Mouse (Mus musculus) adrenal gland, adult 18-20 months (tissue): ENCODE results near the gene Best1. TPM values are rescaled to one million over a fixed set of nuclear protein-coding genes. Genes with fewer than 3 reads are reported as not detected.

ENCODE experiments used
- DNase-seq, 2 experiments: peaks; one replicate each; pipeline ENCODE4 v3.0.0; 2021 to 2022; ENCODE audit warnings: low spot score in 2 of 2
- total RNA-seq, 2 experiments: library from RNA; stranded (reverse); gene quantifications; 1 replicate in 1 of 2; 2 replicates in 1 of 2; pipeline ENCODE4 v1.2.3; 2021

The Best1 gene
- total RNA-seq, 2 experiments from 2014 or later, result 0.22 to 0.30 TPM

DNA sequence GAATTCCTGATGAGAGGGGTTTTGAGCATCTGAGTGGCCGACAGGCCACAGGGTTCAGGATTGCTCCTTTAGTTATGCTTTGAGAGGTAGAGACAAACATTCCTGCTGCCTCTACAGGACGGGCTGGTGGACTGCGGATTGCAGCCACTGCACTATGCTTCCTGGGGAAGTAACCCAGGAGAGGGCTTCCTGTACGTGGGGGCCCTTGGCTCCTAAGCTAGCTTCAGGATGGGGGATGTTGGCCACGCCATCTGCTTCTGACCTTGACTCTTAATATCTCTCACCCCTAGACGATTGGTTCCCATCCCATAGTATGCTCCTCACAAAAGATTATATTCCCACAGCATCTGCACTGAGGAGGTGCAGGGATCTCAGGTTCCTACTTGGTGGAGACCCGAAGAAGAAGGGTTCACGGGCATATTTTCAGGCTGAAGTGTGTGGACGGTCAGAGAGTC is 21.9 kb upstream of the Best1 start:
- no peak for DNase-seq

DNA sequence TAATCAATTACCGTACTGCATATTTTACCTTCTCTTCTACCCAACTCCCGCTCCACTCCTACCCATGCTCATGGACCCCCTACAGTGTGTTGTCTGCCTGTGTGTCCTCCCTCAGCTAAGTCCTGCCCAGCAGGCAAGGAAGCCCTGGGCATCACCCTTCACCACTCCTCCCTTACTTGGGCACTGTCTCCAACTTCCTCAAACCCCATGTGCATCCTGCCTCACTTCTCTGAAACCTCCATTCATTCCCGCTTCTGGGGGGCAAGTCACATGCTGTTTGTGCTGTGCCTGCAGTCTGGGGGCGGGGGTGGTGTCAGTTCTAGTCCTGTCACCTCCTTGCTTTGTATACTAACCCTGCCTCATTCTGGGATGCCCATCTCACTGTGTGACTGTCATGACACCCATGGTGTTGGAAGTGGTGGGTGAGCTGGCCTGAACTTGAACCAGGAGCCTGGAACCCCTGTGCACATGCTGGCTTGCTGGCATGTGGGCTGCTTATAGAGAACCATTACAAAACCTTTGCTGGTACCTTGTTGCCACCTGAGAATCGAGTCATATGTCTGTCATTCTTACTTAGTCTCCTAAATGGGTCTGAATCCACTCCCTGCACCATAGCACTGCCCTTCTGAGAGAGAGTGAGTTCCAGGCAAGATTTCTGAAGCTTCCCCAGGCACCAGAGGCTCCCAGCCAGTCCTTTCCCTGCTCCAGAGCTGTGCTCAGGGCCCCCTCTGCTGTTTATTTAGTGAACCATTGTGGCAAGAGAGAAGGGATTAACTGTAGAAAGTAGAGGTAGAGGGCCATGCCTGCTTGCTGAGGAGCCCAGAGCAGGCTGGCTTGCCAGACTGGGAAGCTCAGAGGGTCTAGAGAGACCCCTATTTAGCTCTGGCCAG is 21.2 kb upstream of the Best1 start:
- no peak for DNase-seq

- DNase-seq, result no peak
Observed at GRCm38 (mm10) chr19:10021981-10022380, 20.5 kb upstream of the Best1 start.

DNA sequence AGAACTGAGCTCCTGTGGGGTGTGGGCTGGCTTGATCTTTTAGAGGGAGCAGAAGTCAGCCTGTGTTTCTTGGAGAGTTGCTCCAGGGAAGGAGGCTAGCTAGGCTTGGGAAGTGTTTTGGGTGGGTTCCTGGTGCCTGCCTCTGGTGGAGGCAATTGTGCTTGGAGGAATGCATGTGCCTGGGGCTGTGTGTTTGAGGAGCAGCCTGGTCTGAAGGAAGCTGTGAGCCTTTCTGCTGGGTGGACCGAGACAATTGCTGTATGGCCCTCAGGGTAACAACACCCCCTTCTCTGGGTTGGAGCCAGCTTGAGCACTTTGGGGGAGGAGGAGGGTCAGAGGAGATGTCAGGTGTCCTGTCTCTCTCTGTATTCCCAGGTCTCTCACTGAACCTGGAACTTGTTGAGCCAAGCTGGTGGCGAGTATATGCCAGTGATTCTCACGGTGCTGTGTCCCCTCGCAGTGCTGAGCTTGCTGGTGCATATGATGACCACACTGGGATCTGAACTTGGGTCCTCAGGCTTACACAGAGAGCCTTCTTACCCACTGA is 17.9 kb upstream of the Best1 start:
- DNase-seq, result no peak

- DNase-seq, result no peak
Observed at GRCm38 (mm10) chr19:10018527-10018818, 17.0 kb upstream of the Best1 start.

- DNase-seq, result peak; percentile 91 to 95
Observed at GRCm38 (mm10) chr19:10017637-10018526, 16.4 kb upstream of the Best1 start.

DNA sequence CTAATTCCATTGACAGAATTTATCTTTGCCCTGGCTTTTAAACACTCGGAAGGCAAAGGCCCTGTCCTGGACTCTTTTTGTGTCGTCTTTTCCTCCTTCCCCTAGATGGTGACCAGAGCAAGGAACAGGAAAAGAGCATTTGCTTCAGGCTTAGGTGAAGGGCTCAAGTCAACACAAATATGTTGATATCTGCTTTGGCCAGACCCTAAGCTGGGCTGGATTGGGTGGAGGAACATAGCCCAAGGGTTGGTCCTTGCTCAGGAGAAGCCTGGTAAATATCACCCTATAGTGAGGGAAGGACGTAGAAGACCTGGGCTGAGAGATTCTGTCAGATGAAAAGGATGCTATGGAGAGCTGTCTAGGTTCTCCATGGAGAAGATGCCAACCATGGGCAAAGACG is 14.7 kb upstream of the Best1 start:
- DNase-seq, result no peak

GRCm38 (mm10) chr19:10015442-10015841 is 14.0 kb upstream of the Best1 start:
- DNase-seq, result no peak

DNA sequence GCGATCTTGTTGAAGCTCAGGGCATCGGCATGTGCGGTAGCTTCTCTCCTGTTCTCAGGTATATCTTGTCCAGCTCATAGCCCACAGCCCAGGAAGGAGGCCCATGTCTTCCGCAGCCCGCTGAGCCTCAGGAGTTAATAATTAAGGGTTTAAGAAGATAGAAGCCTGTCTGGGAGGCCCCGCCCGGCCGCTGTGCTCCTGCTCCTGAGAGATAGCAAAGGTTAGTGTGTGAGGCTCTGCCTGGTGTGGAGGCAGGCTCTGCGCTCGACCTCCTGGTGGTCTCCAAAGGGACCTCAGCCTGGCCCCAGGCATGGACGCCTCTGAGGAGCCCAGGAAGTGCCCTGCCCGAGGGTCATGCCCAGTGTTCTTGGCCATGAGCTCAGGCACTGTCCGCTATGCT is 13.4 kb upstream of the Best1 start:
- DNase-seq, result no peak

- DNase-seq, result no peak
Observed at GRCm38 (mm10) chr19:10013913-10014312, 12.5 kb upstream of the Best1 start.

DNA sequence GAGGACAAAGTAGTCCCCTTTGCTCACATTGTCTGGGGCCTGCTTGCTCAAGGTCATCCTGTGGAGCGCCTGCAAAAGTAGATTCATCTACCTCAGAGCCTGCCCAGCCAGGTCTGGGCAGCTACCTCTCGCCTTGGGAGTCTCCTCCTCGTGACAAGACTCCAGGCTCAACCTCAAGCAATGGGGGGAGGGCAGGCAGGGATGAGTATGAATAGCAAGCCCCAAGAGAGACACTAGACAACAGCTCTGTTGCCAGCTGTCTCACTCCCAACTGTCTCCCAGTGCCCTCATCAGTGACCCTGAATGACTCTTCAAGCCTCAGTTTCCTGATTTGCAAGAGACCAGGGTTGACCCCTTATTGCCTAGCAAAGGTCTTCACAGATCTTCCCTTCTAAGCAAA is 11.9 kb upstream of the Best1 start:
- DNase-seq, result no peak

DNA sequence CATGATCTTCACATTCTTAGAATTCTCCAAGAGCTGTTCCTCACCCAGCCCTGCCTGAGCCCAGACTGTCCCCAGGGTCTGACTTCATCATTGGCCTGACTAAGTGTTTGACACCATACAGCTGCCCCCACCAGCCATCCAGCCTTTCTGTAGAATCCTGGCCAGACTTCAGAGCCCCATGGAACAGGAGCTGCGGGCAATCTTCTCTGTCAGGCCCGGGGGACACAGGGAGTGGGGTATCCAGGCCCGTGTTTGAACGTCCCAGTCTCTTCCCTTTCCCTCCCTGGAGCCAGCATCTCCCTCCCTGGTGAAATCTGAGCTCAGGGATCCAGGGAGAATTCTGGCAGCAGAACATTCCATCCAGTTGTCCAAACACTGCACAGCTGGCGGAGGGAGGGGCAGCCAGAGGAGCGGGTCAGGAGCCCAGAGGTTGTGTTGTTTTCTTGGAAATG is 11.4 kb upstream of the Best1 start:
- DNase-seq, result no peak

DNA sequence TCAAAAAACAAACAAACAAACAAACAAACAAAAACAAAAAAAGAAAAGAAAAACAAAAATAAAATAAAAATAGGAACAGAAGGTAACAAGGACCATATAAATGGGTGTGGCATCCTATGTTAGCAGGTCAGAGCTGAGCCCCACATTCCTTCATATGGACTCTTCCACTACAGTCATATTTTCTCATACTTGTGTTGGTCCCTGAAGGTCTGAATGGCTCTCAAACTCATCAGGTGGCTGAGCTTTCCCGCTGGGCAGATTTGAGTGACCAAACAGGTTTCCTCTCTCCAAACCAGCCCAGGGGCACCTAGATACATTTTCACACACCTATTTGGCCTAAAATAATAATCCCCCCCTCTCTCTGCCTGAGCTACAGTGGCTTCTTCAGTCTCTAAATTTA is 10.0 kb upstream of the Best1 start:
- DNase-seq, result no peak

- no peak for DNase-seq
Observed at GRCm38 (mm10) chr19:10003696-10004095, 2.3 kb upstream of the Best1 start.

GRCm38 (mm10) chr19:10000330-10000729 is 1.1 kb downstream of the Best1 start:
- no peak for DNase-seq

GRCm38 (mm10) chr19:9998736-9999486 is 2.5 kb downstream of the Best1 start:
- DNase-seq, result no peak

DNA sequence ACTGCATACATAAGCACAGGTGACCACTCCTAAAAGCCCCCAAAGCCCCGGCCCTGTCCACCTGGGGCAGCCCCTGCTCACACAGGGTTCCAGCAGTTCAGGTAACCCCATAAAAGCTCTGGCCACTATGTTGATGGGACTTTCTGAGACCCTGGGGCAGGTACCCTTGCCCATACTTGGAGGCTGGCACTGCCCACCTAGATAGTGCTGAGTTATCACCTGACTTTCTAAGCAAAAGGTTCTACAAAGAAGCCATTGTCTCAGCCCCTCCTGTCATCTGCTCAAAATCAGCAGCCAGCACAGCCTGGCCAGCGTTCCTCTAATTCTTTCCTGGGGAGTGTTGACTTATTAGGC is 3.4 kb downstream of the Best1 start:
- DNase-seq, result no peak

DNA sequence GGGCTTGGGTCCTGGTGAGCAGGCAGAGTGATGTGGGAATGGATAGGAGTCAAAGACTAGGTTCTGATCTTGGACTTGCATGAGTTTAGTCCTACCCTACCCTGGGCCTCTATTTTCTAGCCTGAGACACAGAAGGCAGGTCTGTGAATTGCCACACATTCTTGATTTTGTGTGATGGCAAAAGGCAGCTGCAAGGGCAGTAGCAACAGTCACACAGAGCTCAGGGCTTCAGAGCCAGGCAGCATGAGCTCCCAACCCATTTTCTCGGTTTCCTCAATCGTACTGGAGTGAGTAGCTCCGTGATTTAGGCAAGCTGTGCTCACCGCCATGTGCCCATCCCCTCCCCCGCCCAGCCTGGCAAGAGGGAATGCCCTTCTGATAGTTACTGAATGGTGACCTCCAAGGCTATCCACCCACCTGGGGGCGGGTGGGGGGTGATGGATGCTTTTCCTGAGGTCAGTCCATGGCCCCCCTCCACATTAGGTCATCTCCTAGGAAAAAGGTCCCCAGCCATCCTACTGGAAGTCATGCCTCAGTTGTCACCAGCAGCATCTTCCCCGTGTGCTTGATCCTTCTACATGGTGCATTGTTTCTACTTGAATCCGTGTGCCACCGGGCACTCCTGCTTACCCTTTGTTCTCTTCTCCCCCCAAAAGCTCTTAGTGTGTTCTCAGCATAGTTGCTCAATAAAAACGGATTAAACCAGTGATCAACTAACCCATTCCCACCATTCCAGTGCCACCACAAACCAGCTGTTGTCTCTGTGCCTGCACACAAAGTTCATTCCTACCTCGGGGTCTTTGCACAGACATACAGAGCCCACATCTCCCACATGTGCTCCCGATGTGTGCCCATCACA is 4.0 kb downstream of the Best1 start:
- no peak for DNase-seq

- DNase-seq, result peak; percentile 90 to 93
Observed at GRCm38 (mm10) chr19:9993036-9993656, 8.3 kb downstream of the Best1 start.
